Mouse (Mus musculus) T-helper 1 cell (primary cell): ENCODE data around the gene Shmt2.

Source experiments
- in situ Hi-C: fragments of 300-600 bp; cut with MboI, MseI; formaldehyde crosslinking; loops from one replicate; pipeline ENCODE4 v1.15.1; 2025; ENCODE audit warnings: high pct_unique_total_duplicates

Gene Shmt2

GRCm38 (mm10) chr10:127479131-127479530, 43.1 kb downstream of the Shmt2 start:
- in situ Hi-C loops = no loop called here

GRCm38 (mm10) chr10:127477301-127477700, 44.9 kb downstream of the Shmt2 start:
- in situ Hi-C loops = no loop called here

- in situ Hi-C loops = no loop called here
Measured at GRCm38 (mm10) chr10:127476541-127476940, 45.7 kb downstream of the Shmt2 start.

GRCm38 (mm10) chr10:127475175-127475574, 47.1 kb downstream of the Shmt2 start:
- in situ Hi-C loops = no loop called here

- in situ Hi-C loops = no loop called here
Measured at GRCm38 (mm10) chr10:127472722-127473121, 49.5 kb downstream of the Shmt2 start.

- in situ Hi-C loops = no loop called here
Measured at GRCm38 (mm10) chr10:127471281-127471988, 50.8 kb downstream of the Shmt2 start.
